Mouse (Mus musculus): ENCODE results near the gene Lgi4.

DNA sequence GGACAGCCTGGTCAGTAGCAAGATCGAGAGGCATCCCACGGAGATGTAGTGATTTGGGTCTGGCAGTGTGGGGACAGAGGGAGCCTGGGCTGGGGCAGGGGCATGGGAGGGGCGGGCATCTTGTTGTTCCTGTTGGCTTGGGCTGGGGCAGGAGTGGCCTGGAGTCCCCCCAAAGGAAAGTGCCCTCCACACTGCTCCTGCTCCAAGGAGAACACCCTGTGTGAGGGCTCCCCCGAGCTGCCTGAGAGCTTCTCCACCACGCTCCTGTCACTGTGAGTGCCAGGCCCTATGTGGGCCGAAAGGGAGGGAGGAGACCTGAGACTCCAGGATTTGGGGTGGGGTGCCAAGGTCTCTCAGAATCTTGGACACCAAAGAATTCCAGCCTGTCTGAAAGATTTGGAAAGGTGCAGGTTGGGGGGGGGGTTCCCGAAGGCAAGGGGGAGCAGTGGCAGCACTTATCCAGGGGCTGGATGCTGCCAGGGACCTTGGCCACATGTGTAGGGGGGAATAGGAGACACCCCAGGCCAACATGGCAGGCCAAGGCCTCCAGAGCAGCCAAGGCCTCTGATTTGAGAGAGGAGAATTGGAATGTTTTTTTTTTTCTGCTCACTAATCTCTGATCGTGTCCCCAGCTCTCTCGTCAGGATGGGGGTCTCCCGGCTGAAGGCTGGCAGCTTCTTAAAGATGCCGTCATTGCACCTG, 928 bp downstream of the Lgi4 start:
- TF ChIP-seq POLR2A (IDR thresholded peaks at IDR 0.05; ENCODE audit: low read depth, low read length) (no peak), JUND (conservative IDR thresholded peaks at IDR 0.05; ENCODE audit: low read depth, low read length) (no peak), MEF2A (IDR thresholded peaks at IDR 0.05; ENCODE audit: borderline replicate concordance, low read depth, low read length) (no peak), ZNF384 (IDR thresholded peaks at IDR 0.05; ENCODE audit: low read depth, low read length) (no peak), CTCF (conservative IDR thresholded peaks at IDR 0.05 in 1 of 2, IDR thresholded peaks at IDR 0.05 in 1 of 2; ENCODE audit: low read depth in 2 of 2, low read length in 2 of 2) (no peak)

Measured in CH12.LX (cell line).